Comparison of ENCODE assay signal across 17 mouse cellular contexts in the genomic region with DNA sequence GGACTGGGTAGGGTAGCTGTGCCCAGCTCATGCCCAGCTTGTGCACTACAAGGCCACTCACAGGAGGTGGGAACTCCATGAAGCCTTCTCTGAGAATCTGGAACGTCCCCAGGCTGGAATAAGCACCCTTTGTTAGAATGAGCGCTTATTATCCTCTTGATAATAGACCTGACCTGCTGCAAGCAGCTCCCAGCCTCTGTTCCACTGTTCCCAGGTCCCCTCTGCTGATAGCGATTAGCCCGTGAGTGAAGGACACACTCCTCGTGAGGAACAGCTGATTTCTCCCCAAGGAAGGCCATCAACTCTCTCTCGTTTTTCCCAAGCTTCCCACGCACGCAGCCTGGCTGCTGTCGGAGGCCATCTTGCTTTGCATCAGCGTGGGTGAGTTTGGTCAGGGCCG.
"Had no signal": no experiment of that assay in that cellular context is flagged by ENCODE, and none has a peak within 500 bp of the region (broad histone marks: within the 10 kb centered on the region; RNA-seq: fewer than 3 reads in every experiment).

No protein-coding gene starts in this region.

- ATAC-seq: inflammation-experienced regulatory T-cells, adult 6 months; intestine, embryonic 16.5 days; liver, embryonic 12.5 days; midbrain, embryonic 15.5 days had no signal

- DNase-seq: kidney, adult 18-20 months; kidney, adult 9 months; kidney, postnatal 14 days; kidney, postnatal 4 days; liver; lung, adult 2 months; lung, postnatal 14 days; lung, postnatal 4 days; right cerebral cortex, adult 18-20 months; right cerebral cortex, postnatal 14 days; right cerebral cortex, postnatal 4 days; thymus, adult 2 months; thymus, postnatal 25 days had no signal
